Mouse (Mus musculus): ENCODE results near the gene Prdm16.
A peak's percentile ranks its signal among the peaks of the same experiment; 100 is the strongest.

Prdm16 gene

DNA sequence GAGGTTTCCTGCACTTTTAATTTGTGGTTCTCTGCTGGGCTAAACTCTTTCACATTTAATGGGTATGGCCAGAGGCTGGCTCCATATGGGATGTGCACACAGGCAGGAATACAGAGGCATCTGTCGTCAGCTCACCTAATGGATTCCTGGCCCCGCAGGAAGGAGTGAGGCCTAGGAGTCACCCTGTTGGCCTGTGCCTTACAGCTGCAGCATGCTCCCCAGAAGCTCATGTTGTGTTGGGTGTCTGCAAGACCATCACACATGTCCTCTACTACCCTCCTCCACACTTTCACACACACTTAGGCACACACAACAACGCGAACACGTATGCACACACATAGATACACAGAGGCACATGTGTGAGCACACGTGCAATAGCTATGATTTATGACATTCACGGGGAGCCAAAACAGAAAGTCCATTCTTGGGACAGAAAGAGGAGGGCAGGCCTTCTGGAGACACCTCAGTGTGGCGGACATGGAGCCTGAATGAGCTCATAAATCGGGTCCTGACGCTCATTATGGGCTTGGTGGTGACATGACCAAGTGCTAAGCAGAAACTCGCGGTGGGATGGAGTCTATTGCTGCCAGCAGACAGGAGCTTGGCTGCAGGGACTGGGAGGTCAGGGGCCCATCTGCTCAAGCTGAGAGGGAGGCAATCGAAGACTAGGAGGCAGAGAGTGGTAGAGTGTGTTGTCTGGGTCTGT lies 265.0 kb downstream of the Prdm16 start:
- DNase-seq = no peak

DNA sequence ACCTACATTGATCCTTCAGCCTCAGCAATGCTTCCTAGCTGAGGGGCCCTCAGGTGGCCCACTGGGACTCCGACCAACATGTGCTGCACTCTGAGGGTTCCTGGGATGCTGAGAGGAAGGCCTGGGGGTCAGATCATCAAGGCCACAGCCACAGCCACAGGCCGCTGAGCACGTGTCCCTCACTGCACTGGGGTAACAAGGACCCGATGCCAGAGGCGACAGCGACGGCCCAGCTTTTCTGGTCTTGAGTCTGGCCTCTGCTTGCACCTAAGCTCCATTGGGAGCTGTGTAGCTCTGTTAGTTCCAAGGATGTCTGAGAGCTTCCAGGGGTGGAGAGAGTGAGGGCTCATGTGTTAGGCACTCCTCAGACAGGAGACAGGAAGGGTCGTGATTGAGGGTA lies 265.8 kb downstream of the Prdm16 start:
- DNase-seq = no peak

DNA sequence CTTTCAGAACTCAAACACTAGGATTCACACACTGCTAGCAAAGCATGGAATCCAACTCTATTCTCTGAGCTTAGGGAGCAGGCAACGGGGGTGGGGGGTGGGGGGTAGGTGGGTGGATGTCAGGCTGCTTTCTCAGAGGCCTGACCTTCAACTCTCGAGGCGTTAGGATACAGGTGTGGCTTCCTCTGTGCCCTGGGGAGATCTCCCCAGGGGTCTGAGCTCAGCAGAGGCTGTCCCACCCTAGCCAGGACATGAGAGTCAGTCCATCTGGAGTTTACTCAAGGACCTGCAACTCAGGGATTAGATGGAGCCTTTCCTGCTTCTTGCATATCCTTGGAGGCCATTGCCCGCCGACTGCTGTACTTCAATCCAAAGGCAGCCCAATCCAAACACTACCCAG lies 267.6 kb downstream of the Prdm16 start:
- no peak for DNase-seq

DNA sequence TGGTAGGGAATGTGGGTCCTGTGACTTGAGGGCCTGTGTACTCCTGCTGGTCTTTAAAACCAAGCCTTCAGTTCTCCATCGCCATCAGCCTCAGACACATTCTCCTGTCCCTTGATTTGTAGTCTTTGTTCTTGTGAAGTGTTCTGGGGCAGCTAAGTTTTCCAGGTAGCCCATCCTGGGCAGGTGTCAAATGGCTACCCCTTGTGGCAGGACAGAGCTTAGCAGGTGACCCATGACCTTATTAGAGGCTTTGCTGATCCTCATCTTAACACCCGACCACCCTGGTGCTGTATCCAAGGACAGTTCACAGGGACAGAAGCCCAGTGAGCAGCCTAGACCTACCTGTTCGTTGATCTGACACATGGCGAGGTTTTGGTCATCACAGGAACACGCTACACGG lies 269.8 kb downstream of the Prdm16 start:
- DNase-seq = no peak

DNA sequence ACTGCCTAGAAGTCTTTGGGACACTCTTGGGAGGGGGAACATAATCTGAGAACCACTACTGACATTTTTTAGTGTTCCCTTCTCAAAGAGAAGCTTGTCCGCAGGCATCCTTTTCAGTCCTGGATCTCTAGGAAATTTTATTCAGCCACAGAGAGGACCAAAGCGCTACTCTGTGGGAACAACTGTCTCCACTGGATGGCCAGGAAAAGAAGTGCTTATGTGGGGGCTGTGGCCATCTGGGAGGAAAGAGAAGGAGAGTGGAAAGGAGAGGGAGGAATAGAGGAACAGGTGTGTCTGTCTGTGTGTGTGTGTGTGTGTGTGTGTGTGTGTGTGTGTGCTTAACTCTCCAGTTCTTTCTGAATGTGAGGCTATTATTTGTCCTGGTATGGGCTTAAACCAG lies 271.9 kb downstream of the Prdm16 start:
- no peak for DNase-seq

DNA sequence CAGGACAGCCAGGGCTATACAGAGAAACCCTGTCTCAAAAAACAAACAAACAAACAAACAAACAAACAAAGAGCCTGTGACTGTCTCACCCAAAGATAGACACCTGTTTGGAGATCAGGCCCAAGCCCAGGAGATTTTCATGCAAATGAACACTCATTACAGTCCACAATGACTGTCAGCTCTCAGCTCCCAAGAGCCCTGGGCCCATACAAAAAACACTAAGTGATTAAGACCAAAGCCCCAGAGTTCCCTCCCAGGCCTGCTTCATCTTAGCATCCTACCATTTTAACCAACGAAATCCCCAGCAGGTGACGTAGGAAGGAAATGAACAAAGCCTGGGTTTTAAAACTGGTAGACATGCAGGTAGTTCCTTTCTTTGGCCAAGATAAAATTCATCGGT lies 275.8 kb downstream of the Prdm16 start:
- no peak for DNase-seq

DNA sequence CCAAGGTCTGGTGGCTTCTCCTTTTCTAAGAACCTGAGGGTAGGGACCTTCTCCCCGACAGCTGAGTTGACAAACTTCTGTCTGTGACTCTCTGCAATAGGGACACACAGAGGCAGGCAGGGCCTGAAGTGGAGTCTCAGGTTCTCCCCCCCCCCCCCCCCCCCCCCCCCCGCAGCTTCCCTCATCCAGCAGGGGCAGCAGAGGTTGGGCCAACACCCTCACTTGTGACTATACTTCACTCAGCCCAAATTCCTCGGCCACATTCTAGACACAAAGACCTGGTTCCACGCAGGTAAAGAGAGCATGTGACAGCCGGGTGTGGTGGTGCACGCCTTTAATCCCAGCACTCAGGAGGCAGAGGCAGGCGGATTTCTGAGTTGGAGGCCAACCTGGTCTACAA lies 276.2 kb downstream of the Prdm16 start:
- no peak for DNase-seq

DNA sequence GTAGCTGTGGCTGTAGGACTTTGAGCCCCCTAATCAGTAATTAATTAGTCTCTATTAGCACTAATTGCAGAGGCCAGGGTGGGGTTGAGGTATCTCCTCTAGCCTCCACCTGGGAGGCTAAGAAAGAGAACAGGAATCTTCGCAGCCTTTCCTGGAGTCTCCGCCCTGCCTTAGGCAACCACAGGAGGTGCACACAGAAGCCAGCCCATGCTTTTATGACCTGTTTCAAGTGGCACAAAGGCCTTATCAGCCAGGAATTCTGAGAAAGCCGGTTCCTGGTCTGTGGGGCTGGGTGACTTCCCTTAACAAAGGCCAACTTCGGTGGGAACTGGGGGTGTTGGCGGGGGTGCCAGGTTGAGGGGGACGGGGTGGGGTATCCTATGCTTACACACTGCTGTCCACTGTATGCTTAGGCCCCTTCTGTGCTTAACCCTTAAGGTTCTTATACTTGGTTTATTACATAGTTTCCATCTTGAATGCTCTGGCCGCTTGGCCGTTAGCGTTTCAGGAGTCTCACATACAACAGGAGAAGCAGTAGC lies 276.8 kb downstream of the Prdm16 start:
- no peak for DNase-seq

DNA sequence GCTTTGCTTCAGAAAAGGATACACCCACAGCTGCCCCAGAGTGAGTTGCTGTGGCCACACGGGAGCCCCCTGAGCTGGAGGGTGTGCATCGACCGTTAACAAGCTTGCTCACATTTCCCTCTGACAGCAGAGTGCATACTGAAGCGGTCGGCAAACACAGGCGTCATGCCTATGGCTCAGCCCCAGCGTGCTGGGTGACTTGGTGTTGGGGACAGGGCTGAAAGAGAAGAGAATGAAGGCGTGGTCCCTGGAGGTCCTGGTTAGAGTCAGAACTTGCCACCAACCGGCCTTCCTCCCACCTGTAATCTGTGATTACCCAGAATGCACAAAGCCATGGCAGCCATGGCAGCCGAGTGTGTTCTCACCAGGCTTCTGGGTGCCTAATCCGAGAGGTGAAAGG lies 277.9 kb downstream of the Prdm16 start:
- DNase-seq = no peak

DNA sequence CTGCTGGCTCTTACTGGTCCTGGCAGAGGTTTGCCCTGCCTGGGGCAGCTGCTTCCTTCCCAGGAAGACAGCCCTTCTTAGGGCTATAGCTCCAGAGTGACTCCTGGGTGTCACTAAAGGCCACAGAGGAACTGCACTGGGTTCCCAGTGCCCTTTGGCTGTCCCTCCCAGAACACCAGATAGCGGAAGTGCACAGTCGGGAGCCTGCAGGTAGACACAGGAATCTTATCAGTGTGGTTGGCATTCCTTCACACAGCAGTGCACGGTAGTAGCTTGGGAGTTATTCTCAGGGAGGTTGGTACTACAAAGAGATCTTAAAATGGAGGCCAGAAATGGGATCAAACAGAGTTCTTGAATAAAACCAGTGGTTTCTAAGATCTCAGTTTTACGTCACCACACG lies 278.3 kb downstream of the Prdm16 start:
- DNase-seq = no peak

DNA sequence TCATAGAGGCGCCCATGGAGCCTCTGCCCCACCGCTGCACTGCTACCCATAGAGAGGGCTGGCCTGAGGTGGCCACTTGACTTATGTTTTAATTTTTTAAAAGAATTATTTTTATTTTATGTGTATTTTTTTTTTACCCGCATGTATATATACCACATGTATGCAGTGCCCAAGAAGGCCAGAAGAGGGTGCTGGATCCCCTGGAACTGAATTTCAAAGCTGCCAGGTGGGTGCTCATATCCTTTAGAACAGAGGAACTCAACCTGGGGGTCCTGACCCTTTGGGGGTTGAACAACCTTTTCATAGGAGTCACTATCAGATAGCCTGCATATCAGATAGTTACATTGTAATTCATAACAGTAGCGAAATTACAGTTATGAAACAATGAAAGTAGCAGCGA lies 281.3 kb downstream of the Prdm16 start:
- DNase-seq = no peak

DNA sequence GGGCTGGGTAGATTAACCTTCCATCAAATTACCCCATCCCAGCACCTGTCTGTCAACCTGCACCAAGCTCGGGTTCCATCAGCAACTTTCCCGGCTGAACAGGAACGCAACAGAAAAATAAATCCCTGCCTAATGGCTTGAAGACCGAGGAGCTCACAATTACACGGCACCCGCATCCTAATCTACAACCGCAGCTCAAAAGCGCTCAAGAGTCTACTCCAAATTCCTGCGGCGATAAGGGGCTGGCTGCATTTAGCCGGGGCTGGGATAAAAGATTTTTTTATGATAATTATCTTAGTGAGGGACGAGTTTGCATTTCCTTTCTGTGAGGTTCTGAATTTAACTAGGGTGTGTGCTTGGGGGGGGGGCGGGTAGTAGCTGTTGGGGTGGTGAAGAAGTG lies 284.4 kb downstream of the Prdm16 start:
- no peak for DNase-seq

DNA sequence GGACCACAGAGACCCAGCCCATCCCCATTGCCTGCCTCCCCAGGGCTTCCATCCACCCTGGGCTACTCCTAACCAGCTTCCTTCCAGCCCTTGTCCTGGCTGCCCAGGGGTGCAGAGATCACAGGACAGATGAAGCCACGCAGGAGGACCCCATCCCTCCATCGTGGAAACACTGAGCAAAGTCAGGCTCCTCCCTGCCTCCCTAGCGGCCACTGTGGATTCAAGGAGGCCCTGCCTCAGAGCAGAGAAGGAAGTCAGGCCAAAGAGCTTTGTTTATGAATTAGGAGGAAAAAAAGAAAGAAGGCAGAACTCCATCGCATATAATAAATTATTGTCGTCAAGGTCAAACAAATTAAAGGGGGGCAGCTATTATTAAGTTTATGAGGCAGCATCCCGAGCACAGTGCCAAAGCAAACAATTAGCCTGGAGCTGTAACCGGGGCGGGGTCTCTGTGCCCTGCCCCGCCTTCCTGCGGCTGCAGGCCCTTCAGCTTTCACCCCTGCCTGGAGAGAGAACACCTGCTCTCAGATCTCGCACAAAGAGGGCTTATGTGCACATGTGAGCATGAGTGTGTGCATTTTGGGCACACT lies 288.4 kb downstream of the Prdm16 start:
- DNase-seq = peak in 1 of 2 experiments; percentile 24

DNA sequence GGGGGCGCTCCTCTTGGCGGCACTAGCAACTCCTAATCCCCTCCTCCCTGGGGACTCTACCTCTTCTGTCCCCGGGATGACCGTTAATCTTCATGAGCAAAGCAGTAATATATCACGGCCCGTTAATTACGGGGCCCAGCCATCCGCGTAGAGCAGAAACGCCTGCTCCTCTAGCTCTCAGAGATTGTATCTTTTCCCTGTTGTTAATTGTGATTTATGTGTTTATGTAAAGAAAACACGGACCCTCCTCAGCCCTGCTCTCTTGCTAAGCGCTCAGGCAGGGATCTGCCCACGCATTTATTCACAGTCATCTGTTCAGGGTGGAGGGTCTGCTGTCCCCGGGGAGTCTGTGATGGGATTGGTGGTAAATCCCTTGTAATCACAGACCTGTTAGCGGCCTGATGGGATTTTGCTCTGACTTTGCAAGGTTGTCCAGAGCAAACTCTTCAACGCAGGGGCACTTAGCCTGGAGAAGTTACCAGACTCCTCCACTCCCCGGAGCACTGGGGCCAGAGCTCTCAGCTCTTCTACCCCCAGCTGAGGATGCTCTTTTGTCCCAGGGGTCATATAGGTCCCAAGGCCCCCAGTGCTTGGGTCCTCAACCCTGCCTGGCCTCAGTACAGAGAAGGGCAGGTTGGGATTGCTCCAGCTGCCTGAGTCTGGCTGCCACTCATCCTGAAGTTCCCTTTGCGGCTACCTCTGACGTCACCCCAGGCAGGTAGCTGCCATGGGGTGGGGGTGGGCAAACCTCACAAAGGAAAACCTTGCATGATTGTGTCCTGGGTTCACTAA lies 289.7 kb downstream of the Prdm16 start:
- no peak for DNase-seq

DNA sequence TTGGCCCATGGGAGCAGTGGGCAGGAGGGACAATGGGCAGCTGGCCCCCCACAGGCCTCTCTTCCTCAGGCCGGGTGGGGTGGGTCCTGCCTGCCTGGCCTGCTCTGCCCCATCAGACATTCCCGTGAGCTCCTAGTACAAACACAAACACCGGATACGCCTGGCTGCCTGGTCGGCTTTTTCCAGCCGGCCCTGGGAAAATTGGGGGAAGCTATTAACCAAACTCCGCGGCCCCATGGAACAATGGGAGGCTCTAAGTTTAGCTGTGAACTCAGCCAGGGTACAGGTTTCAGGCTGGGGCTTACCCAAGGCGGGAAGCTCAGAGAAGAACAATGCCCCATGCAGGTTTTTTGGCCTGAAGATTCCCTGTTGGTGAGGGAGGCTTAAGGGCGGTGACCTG lies 300.0 kb downstream of the Prdm16 start:
- peak; percentile 36 to 45 for DNase-seq

DNA sequence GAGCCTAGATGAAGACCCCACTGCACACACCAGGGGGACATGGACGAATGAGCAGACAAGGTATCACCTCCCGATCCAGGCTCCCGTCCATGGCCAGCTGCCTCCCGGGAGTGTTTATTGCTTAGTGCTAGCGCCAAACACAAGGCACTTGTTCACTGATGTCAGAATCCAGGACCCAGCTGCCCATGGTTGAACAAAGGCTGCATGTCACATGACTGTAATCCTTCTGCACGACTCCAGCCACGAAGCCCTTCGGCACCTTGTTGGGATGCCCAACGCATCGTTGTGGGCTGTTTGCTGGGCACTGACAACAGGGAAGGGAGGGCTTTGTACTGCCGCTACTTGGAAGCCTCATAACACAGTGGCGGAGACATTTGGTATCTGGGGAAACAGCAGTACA lies 300.9 kb downstream of the Prdm16 start, which contains the start of gene B230104I21Rik:
TSS of gene B230104I21Rik (plus strand) at position 367 of the 400 bp plus-strand sequence.
- no peak for DNase-seq

DNA sequence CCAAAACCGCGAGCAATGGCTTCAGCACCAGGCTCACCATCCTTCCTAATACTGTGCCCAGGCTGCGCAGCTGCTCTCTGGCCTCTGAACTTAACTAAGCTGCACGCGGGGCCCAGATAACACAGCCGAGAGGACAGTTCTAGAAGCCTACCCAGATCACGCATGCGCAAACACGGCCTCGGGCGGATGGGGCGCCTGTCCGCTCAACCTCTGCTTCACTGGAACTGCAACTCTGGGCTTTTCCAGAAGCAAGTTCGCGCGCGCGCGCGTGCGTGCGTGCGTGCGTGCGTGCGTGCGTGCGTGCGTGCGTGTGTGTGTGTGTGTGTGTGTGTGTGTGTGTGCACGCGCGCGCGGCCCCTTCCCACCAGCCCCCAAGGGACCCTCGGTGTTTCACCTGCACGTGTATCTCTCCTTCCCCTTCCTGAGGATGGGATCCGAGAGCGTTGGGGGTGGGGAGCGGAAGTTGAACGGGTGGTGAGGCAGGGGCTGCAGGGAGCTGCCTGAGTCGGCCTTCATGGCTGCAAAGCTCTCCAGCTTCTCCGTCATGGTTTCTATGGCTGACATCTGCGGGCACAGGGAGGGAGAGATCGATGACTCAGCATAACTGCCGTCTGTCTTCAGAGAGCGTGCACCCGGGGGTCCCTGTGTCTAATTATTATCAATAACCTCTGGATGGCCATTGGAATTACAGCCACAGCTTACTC lies 301.8 kb downstream of the Prdm16 start:
- no peak for DNase-seq

DNA sequence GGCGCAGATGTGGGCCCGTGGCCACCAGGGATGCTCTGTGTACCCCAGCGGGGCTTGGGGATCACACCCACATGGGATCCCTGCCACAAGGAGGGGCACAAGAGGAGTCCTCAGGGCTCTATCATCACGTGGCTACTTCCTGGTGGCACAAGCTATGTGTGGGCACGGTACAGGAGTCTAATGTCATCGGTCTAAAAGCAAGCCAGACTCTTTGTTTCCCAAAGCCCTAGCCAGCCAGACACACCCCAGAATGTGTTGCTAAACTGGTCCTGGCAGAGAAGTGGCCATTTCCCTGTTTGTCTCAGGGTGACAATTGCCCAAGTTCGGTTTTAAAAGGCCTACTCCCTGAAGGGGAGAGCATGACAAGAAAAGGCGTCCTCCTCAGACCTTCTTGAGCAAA lies 303.4 kb downstream of the Prdm16 start:
- DNase-seq = no peak

DNA sequence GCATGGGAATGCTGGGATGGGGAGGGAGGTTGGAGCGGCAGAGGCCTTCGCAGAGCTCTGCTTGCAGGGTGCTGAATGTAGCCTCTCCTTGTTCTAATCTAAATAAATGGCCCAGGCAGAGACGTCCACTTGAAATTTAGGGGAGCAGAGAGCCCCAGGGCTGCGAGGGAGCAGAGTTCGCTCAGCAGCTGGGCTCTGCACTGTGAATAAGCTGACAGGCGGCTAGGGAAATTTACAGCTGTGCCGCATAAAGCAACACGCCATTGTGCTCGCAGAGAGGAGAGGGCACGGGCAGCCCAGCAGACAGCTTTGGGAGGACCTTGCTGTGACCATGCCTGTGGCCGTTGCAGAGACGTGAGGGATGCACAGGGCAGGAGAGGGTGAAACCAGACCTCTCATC lies 305.4 kb downstream of the Prdm16 start:
- no peak for DNase-seq

DNA sequence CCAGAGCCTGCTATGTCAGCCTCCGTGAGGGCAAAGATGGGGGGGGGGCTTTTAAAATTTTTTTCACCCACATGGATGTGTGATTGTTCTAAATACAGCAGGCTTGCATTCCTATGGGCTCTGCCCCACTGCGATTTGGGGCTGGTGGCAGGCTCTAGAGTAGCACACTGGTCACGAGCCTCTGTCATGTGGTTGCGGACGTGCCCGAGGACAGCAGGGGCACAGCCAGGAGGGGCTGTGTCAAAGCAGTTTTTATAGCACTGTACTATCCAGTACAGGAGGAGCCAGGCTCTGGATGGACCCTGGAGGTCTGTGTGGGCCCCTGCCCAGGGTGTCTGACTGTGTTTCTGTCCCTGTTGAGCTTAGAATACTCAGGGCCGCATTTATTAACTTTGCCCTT lies 306.7 kb downstream of the Prdm16 start:
- DNase-seq = peak in 1 of 2 experiments; percentile 19

DNA sequence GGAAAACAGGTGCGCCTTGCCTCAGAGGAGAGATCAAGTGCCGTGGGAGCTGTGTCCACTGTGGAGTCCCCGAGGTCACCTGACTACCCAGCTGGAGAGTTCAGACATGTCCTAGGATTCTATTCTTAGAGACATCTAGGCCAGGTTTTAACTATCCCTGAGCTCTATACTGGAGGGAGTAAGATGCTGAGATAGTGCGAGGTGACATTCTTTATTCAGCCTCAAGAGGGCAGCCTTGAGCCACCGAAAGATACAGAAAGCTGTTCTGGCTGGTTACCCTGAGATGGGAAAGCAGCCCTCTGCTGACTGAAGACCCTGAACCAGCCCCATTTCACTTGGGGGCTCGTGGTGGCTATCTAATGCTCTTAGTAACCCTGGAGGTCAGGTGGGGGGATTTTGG lies 307.8 kb downstream of the Prdm16 start:
- DNase-seq = peak; percentile 50 to 77

DNA sequence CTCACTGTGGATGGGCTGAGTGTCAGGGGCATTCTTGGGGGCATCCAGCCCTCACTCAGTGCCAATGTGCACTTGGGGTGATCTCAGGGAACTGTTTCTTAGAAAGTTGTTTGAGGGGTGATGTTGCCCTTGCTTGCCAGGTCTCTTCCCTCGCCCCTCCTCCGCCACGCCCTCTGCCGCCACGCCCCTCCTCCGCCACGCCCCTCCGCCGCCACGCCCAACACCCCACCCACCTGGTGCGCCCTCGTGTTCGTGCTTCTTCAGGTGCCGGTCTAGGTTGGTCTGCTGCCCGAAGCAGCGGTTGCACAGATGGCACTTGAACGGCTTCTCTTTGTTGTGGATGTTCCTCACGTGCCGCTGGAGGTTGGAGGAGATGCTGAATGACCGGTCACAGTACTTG lies 308.2 kb downstream of the Prdm16 start:
- DNase-seq = no peak

DNA sequence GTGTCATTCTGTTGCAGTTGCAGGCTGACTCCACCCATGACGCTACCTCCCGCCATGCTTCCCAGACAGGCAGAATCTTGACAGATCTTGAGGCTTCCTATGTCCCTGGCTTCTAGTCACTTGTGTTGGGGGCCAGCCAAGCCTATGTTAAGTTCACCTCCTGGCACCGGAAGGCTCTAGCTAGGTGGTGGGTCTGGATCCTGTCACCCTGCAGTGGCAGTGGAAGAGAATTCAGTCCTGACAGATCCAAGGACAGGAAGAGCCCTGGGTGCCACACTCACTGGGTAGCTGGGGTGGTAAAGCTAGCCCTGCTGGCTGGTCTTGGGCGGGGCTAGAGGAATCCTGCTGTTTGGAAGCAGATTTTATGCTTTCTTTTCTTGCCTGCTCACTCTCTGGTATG lies 311.3 kb downstream of the Prdm16 start:
- no peak for DNase-seq
